Mouse (Mus musculus) spleen, postnatal 36 days (tissue): ENCODE data around the gene Nt5dc1.
"Not testable (repeated sequence)": the region's sequence is repeated elsewhere in the genome, so short reads cannot be mapped to it uniquely, and the experiment has no call there.

ENCODE experiments used
- DNase-seq, 2 experiments: peaks; one replicate each; pipeline ENCODE4 v3.0.0; 2022; ENCODE audit warnings: low spot score in 2 of 2, mixed read lengths in 1 of 2

Gene Nt5dc1

DNA sequence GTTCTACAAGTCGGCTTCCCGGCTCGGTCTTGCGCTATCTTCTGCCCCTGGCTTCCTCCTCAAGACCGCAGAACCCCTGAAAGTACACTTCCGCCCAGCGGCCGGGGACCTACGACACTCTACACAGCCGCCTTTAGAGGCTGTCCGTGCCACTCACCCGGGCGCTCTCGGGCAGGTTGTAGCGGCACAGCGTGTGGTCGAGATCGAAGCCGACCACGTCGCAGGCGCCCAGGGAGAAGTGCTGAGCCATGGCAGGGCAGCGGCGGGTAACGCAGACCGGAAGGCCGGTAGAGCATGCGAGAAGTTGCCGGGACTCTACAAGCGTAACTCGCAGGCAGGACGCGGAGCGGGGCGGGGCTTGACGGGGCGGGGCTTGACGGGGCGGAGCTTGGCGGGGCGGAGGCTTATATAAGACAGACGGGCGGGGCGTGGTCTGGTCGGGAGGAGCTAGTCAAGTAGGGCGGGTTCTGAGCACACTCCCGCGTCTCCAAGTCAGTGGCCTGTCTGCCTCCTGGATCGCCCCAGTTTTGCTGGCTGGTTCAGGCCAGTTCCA, at the start of gene Nt5dc1:
TSS of gene Nt5dc1 (minus strand) at position 349 of the 553 bp plus-strand sequence.
- DNase-seq, result peak; percentile 89 to 93

DNA sequence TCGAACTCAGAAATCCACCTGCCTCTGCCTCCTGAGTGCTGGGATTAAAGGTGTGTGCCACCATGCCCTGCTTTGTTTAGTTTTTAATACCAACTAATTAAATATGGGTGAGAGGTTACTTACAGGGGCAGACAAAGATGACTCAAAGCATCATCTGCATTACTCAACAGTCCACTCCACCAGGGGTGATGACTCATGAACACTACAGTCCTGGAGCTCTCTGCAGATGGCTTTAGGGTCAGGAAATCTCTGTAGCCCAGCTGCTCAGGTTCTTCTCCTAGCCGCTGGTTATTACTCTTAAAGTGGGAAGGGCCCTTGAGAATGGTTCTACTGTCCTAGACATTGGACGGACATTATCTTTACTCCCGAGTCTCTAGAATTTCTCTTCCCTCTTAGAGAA, 46.0 kb upstream of the Nt5dc1 start:
- DNase-seq, result no peak

DNA sequence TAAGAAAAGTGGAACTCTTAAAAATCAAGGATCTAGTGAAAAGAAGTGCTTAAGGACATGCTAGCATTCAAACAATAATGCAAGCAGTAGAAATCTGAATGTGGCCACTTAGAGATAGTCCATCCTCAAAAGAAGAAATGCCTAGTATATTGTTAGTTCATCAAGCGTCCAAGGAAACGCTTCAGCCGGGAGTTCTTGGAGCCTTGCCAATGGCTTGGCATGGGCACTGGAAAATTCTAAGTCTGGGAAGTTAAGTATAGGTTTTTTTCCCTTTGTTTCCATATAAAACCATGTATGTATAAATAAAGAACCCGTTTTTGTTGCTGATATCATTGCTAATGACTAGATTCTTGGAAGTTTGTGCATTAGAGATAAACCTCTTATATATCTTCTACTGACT, 43.1 kb upstream of the Nt5dc1 start:
- no peak for DNase-seq

DNA sequence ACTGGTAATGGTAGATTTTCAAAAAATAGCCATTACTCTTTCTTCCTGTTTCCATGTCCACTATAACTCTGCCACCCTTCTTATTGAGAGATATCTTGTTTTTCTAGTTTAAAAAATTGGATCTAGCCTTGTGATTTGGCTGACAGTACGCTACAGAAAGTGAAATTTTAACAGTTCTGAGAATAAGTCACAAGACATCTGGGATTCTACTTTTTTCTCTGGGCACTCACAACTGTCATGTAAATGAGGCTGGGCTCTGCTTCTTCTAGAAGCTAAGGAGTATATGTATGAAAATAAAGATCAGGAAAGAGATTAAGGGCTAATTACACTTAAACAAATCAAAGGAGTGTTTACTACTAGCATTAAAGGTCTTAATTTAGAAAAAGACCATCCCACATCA, 31.1 kb upstream of the Nt5dc1 start:
- no peak for DNase-seq

DNA sequence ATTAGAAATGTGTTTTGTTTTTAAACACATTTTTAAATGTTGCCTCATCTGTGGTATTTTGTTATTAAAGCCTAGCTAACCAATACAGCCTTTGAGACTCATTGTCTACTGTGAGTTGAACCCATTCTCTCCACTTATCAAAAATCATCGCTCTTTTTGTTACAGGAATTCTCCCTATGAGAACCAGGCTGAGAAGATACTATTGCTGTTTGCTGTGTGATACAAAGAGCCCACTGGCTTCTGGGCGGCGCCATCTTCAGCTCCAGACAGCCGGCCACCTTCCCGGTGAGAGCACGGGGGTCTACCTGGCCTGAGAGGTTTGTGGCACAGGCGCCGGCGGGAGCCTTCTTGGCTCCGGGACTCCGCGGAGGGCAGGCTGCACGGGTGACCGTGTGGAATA, 15.8 kb upstream of the Nt5dc1 start:
- DNase-seq, result not testable (repeated sequence)

DNA sequence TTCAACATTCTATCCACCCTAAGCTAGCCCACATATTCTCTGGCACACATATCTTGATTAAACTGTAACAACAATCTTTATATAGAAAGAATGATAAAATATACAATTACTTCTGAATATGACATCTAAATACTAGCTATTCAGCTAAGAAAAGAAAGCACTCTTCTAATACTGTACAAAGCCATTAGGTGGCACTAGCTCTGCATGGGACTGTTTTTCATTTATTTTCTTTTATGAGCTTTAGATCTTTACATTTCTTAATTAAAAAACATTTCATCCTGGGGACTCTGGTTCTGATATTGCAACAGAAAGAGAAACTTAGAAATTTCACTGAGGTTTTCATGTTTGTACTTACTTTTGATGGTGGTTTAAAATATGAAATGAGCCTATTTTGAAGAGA, 13.4 kb upstream of the Nt5dc1 start:
- no peak for DNase-seq

DNA sequence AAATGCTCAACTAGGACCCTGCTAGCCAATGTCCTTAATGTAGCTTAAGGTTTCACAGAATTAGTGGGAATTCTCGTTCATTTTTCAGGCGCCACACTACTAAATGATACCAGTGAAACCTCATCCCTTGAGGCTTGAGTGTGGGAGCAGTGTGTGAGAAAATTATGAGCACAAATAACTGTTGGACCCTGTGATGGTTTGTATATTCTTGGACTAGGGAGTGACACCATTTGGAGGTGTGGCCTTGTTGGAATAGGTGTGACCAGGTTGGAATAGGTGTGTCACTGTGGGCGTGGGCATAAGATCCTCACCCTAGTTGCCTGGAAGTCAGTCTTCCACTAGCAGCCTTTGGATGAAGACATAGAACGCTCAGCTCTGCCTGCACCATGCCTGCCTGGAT, 442 bp upstream of the Nt5dc1 start:
- DNase-seq, result not testable (repeated sequence)

DNA sequence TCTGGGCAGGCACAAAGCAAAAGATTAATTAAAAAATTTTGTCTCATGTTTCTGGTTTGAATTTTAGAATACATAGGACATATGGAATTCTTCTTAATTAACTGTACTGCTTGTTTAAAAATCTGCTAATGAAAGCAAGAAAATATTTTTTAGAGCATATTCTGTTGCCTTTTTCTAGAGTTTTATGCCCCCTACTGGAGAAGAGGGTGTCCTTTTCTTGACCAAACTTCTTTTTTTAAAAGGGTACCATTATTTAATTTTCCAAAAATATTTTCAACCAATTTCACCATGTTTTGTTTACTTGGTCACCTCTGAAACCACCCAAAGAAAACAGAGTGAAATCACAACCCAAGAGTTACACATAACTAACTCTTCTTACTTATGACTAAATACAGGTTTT, 19.1 kb downstream of the Nt5dc1 start:
- DNase-seq, result no peak

DNA sequence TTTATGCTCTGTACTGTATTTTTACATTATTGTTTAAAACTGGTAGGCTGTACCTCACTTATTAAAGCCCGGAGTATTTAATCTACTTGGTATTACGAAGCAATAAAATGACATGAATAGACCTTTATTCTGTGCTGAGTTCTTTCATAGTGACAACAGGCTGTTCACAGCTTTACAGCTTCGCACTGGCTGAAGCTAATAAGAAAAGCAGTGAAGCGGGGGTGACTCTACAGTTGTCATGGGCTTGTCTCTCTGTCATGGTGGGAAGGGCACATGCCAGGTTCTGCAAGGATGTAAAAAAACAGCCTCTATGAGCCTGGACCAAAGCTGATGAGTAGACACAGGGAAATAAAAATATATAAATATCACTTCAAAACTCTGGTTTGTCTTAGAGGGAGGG, 21.4 kb downstream of the Nt5dc1 start:
- DNase-seq, result no peak

DNA sequence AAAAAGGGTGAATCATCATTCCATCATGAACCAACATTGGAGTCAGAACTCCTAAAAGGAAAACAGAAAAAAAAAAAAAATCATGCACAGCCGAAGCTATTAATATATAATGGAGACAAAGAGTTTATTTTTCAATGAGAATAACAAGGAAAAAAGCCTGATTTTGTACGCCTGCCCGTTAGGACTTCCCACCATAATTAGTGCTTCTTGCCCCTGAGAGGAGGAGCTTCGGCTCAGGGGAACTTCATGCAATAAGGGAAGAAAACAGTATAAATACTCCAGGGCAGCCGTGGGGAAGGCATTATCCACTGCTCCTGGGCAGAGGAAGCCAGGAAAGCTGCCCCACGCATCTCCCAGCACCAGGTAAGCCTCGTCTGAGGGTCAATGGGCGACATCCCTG, 28.7 kb downstream of the Nt5dc1 start, which contains the start of gene Col10a1:
TSS of gene Col10a1 (plus strand) at position 301 of the 400 bp plus-strand sequence.
- DNase-seq, result no peak

DNA sequence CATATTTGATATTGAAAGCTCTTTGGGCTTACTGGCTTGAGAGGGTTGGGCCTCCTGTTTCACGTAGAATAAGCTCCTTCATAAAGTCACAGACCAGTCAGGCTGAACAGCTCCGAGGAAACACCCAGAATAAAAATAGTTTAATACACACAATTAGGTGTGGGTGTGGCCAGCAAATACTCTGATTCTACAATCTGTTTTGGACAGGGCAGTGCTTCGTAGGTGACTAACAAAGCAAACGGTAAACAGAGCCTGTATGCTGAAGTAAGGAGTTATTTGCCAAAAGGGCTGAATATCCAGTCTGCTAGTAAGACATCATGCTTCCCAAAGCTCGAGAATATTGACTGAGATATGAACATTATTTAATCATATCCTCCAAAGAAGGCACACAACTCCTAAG, 32.7 kb downstream of the Nt5dc1 start:
- DNase-seq, result no peak

DNA sequence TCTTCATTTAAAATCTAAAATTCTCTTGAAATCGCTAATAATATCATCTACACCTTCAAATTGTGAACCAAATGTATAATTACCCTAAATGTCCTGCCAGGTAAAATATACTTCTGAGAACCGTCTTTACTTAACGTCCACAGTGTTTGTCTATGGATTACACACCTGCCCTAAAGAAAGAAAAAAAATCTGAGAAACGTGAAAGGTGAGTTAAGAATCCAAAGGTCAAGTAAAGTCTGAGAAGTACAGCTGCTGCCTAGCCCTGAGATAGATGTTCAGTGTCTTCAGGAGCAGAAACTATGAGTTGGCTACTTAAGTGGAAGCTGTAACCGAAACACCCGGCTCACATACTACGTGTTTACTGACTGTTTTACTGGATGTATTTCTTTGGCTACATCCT, 45.0 kb downstream of the Nt5dc1 start:
- DNase-seq, result no peak

DNA sequence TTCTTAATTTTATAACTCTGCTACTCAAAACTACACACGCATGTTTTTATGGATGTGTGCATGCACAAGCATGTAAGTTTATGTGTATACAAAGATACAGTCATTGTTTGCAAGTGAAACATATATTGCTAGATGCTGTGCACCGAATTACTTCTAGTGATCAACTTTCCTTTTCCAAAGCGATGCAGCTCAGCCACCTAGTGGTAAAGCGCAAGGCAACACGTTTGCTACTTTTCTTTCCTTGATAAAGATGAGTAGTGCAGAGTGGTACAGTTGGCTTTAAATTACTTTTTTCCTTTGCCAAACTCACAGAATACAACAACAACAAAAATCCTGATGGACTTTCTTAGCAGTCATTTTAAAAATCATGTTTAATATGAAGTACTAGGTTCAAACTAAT, 50.2 kb downstream of the Nt5dc1 start:
- DNase-seq, result no peak

DNA sequence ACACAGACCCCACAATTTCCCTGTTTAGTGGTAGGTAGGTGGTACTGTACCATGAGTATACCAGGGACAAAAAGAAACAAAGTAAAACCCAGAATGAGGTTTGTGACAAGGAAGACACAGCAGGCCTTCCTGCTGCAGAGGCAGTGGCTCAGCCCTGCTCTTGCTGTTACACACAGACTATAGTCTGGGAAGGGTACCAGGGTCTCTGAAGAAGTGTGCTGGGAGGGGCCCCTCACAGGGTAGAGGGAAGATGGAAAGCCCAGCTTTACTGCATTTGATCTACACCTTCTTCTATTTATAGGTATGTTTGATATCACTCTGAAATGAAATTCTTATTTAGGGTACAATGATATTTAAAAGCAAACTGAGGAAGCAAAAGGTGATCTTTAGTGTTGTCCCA, 54.6 kb downstream of the Nt5dc1 start:
- no peak for DNase-seq

DNA sequence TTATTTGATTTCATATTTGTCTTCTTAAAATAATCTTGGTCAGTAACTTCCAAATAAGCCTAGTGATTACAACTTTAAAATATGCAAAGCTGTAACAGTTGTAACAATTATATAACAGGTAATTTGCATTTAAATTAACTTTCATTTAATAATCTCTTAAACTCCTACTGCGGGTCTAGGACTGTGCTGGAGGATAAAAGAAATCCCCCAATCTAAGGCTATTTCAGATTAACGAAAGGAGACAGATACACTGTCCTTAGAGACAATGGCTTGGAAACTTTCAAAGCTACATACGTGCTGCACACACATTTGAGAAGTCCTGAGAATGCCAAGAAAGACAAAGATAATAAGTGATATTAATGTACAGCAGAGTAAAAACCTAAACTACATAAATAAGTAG, 60.1 kb downstream of the Nt5dc1 start:
- no peak for DNase-seq

DNA sequence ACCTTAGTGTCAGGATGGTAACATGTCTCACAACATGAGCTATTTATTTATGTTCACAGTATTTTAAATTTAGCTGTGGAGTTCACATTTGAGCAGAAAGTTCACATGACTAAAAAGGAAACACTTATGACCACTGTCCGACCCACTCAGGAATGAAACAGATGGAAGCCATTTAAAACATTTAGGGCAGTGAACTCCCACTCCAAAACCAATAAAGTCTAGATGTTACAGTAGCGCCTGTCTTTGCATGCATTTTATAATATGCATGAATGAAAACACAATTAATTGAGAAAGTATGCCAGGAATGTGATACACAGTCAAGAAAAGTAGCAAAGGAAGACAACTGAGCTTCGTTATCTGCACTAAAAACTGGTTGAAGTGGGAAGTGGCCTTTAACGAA, 66.2 kb downstream of the Nt5dc1 start:
- no peak for DNase-seq

DNA sequence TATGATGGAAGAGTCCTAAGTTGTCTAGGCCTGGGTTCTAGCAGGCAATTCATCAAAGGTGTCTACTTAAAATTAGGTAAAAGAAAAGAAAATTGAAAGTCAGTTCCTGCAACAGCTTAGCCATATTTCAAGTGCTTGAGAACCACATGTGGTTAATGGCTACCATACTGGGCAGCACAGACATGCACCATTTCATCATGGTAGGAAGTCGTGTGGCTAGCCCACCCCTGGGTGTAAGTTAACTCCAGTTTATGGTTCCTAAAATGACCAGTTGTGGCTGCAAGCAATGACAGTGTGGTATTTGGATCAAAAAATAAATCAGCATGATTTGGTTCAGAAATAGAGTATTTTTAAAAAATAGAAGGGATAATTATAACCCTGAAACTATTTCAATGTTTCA, 76.5 kb downstream of the Nt5dc1 start:
- no peak for DNase-seq

DNA sequence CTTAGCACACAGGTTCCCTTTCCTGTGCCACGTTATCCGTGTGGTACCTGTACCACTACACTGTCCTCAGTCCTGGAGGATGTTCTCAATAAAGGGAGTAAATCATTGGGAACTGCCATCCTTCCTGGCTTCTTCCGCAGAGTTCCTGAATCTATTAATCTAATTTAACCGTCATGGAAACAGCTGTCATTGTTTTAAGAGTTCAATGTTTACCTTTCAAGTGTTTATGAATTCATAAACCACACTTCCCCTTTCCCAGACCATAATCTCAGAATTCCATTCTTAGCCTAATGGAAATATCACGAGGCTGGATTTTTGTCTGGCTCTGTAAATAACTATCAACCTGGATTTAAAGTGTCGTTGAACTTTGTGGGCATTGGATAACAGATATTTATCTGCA, 77.3 kb downstream of the Nt5dc1 start:
- DNase-seq, result no peak

DNA sequence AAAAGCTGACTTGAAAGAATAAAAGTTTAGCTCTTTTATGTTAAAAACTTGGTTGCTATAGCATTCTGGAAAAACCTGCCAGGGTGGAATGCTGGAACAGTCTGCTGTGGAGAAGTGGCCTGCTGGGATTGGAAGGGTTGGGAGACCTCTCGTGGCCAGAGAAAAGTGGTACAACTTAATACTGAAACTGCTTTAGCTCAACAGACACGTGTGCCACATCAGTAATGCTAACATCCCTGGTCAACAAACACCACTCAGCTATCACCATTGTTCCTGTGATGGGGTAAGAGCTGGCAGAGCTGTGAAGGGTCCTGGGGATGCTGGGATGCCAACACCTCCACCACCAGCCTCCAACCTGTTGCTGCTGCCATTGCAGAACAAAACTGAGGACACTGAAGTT, 90.0 kb downstream of the Nt5dc1 start:
- DNase-seq, result no peak

DNA sequence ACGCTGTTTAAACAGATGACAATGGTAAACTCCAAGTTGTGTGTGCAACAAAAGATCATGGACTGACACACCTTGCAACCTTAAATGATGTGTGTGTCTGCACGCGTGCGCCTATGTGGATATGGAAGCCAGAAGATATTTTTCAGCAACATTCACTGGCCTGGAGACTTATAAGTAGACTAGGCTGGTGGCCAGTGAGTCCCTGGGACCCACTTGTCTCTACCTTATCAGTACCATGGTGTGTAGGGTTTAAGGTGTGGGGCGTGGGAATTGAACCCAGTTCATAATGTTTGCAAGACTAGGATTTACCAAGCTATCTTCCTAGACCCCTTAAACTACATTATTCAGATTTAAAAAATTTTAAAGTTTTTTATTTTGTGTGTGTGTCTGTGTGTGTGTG, 91.2 kb downstream of the Nt5dc1 start:
- no peak for DNase-seq

DNA sequence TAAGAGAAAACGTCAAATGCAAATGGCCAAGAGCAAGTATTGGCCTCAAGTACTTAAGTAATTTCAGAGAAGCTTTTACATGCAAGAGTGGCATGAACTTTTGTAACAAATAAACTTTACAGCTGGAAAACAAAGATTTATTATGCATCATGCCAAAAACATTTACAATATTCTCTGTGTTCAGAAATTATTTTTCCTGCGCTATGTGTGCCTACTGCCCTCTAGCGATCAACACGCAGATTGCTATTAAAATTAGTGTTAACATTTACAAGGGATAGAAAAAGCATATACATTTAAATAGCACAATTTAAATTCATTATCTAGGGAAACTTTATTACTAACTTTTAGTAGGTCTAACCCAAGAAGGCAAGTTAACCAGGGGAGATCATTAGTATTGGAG, 91.7 kb downstream of the Nt5dc1 start:
- DNase-seq, result peak in 1 of 2 experiments; percentile 5

DNA sequence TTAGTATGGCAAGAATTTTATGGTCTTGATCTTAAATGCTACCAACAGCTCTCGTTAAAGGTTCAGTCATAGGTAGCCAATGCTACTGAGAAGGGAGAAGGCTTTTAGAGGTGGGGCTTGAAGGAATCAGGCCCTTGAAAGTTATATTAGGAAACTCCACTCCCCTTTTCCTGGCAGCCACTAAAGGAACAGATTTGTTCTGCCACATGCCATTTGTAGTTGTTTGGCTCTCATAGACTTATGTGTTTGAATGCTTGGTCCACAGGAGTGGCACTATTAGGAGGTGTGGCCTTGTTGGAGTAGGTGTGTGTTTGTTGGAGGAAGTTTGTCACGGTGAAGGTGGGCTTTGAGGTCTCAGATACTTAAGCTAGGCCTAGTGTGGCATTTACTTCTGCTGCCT, 97.5 kb downstream of the Nt5dc1 start:
- no peak for DNase-seq

DNA sequence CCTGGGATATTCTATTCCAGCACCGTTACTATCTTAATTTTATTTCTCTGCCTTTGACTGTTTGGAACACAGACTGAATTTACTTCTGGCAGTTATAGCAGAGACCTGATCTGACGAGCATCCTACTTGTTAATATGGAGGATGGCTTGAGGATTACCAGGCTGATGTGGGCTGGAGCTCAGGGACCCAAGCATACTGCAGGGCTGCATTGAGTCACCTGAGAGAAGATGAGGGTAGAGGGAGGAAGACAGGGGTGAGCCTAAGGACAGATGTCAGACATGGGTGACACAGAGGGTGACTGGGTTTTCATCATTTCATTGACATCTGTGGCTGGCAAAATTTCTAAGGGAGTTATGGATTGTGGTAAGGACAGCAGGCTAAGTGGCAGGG, 101.1 kb downstream of the Nt5dc1 start:
- no peak for DNase-seq

DNA sequence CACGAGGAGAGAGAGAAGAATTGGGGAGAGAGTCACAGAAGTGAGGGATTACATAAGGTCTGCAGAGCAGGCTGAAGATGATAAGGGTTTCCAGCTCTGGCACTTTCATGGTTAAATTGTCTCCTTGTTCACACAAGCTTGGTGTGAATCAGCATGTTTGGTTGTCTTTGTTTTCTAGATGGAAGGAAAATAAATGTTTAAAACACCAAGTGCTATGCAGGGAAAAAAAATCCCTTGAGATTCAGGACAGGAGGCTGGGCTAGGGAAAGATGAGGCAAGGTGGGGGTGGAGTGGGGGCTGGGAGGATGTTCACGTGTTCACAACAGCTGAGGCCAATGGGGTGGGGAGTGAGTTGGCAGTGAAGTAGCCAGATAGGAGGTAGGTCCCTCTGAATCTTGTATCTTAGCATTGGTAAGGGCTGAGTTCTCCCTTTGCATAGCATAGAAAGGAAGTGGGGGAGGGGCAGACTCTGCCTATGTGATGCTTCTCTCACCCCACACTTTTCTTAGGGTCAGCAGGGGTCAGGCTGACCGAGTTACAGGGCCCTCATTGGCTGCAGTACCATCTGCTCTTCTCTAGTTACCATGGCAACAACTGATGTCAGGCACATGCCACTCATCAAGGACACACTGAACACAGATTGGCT, 101.7 kb downstream of the Nt5dc1 start:
- DNase-seq, result no peak
